Mouse (Mus musculus) embryonic facial prominence, embryonic 15.5 days (tissue): ENCODE measurements around the gene Dop1a. TPM values are rescaled to one million over a fixed set of nuclear protein-coding genes. Genes with fewer than 3 reads are reported as not detected.

Source experiments
- ATAC-seq: fragments of 200-750 bp; cut with Nextera tagmentation; 2 replicates; pipeline ENCODE4 v1.8.0; 2017; ENCODE audit warnings: low read depth, moderate TSS enrichment; ENCODE audit not compliant: insufficient number of reproducible peaks, low FRiP score, low TSS enrichment
- H3K27ac ChIP-seq: fragments of 300-500 bp; sonication (generic); replicated peaks from 2 replicates; pipeline ENCODE4 v1.5.1; 2015; ENCODE audit warnings: mild to moderate bottlenecking, inconsistent platforms
- H3K27me3 ChIP-seq: fragments of 300-500 bp; sonication (generic); 2 replicates; pipeline ENCODE4 v1.6.1; 2015; ENCODE audit warnings: inconsistent platforms
- H3K36me3 ChIP-seq: fragments of 300-500 bp; sonication (generic); 2 replicates; pipeline ENCODE4 v1.6.1; 2015; ENCODE audit warnings: mild to moderate bottlenecking, inconsistent platforms
- H3K4me1 ChIP-seq: fragments of 300-500 bp; sonication (generic); 2 replicates; pipeline ENCODE4 v1.6.1; 2015; ENCODE audit warnings: inconsistent platforms
- H3K4me2 ChIP-seq: fragments of 300-500 bp; sonication (generic); replicated peaks from 2 replicates; pipeline ENCODE4 v1.6.1; 2015; ENCODE audit warnings: mild to moderate bottlenecking, inconsistent platforms
- H3K4me3 ChIP-seq: fragments of 300-500 bp; sonication (generic); replicated peaks from 2 replicates; pipeline ENCODE4 v1.5.1; 2015; ENCODE audit warnings: mild to moderate bottlenecking, inconsistent platforms
- H3K9ac ChIP-seq: fragments of 300-500 bp; sonication (generic); 2 replicates; pipeline ENCODE4 v1.6.1; 2015; ENCODE audit warnings: inconsistent platforms
- H3K9me3 ChIP-seq: fragments of 300-500 bp; sonication (generic); replicated peaks from 2 replicates; pipeline ENCODE4 v1.6.1; 2016; ENCODE audit warnings: inconsistent platforms
- WGBS: fragments of 180-500 bp; shearing (Covaris S2); methylation state at CpG from one replicate; pipeline ENCODE4 v1.1.7; 2015; 5-methylcytosine and 5-hydroxymethylcytosine counted together
- polyA plus RNA-seq: library from polyadenylated mRNA; unstranded; fragments of >200 nt; fragmentation: Nextera tagmentation; extraction: Ambion mirVana; gene quantifications from 2 replicates; pipeline ENCODE4 v1.2.1, GENCODE M21; 2015

Gene Dop1a
- polyA plus RNA-seq, 1 experiment from 2014 or later, result 16.8 TPM

- no peak overlapping the region for H3K27ac ChIP-seq
- no peaks in the 10 kb centered on the region; the same call in 1 of the 2 replicates for H3K27me3 ChIP-seq
- peaks cover 3% of the 10 kb centered on the region for H3K4me1 ChIP-seq
- H3K4me3 ChIP-seq, result no peak overlapping the region
- 0 out of 2 replicates have a peak, but pooled peaks have one; percentile 27 for ATAC-seq
- H3K9ac ChIP-seq, result no peak overlapping the region
- peak overlapping the region; percentile 49; the same call in 1 of the 2 replicates for H3K4me2 ChIP-seq
- H3K36me3 ChIP-seq, result no peaks in the 10 kb centered on the region
- WGBS, result 29% methylated on average over 6 of the region's 6 CpGs
- no peaks in the 10 kb centered on the region for H3K9me3 ChIP-seq
These were observed 15.9 kb upstream of the Dop1a start for GRCm38 (mm10) chr9:86451094-86451493.

GRCm38 (mm10) chr9:86451617-86452016, 15.3 kb upstream of the Dop1a start:
- 1% methylated on average over 13 of the region's 13 CpGs for WGBS
- no peak overlapping the region for H3K9ac ChIP-seq
- 0 out of 2 replicates have a peak overlapping the region, but pooled peaks have one; percentile 21 for H3K4me3 ChIP-seq

GRCm38 (mm10) chr9:86453626-86454025, 13.3 kb upstream of the Dop1a start:
- H3K9ac ChIP-seq, result no peak overlapping the region
- no peak overlapping the region for H3K4me3 ChIP-seq
- H3K4me2 ChIP-seq, result no peak overlapping the region
- H3K27me3 ChIP-seq, result no peaks in the 10 kb centered on the region
- no peaks in the 10 kb centered on the region for H3K36me3 ChIP-seq
- no peaks in the 10 kb centered on the region for H3K9me3 ChIP-seq
- no peak overlapping the region for H3K27ac ChIP-seq
- no peak for ATAC-seq
- peaks cover 3% of the 10 kb centered on the region for H3K4me1 ChIP-seq
- WGBS, result 77% methylated on average over 3 of the region's 3 CpGs

More at GRCm38 (mm10) chr9:86451617-86452016, 15.3 kb upstream of the Dop1a start:
- H3K27ac ChIP-seq, result no peak overlapping the region
- no peaks in the 10 kb centered on the region for H3K9me3 ChIP-seq
- ATAC-seq, result peak; percentile 65; the same call in 1 of the 2 replicates
- peaks cover 3% of the 10 kb centered on the region for H3K4me1 ChIP-seq
- no peaks in the 10 kb centered on the region; the same call in 1 of the 2 replicates for H3K27me3 ChIP-seq
- peak overlapping the region; percentile 49 for H3K4me2 ChIP-seq
- no peaks in the 10 kb centered on the region for H3K36me3 ChIP-seq

GRCm38 (mm10) chr9:86464151-86465105, 2.5 kb upstream of the Dop1a start, which contains the start of gene Ube2cbp:
Gene Ube2cbp, minus strand, starts transcription at chr9:86464950.
- H3K27ac ChIP-seq, result peak within 1 kb of the TSS; percentile 81
- H3K9ac ChIP-seq, result peak within 1 kb of the TSS; percentile 57
- no peaks in the 10 kb centered on the region for H3K9me3 ChIP-seq
- H3K27me3 ChIP-seq, result 0 out of 2 replicates have a peak, but pooled peaks cover 3% of the 10 kb centered on the region
- H3K4me2 ChIP-seq, result peak within 1 kb of the TSS; percentile 66
- no peaks in the 10 kb centered on the region for H3K36me3 ChIP-seq
- H3K4me3 ChIP-seq, result peak within 1 kb of the TSS; percentile 78
- ATAC-seq, result peak; percentile 90
- 2% methylated on average over 70 of the region's 70 CpGs for WGBS
- H3K4me1 ChIP-seq, result peaks cover 16% of the 10 kb centered on the region

GRCm38 (mm10) chr9:86475956-86476355, 9.0 kb downstream of the Dop1a start:
- Histone ChIP-seq H3K9me3 (no peaks in the 10 kb centered on the region), H3K9ac (no peak overlapping the region), H3K4me2 (no peak overlapping the region), H3K27ac (no peak overlapping the region), H3K4me3 (no peak overlapping the region), H3K36me3 (no peaks in the 10 kb centered on the region), H3K4me1 (0 out of 2 replicates have a peak, but pooled peaks cover 5% of the 10 kb centered on the region), H3K27me3 (no peaks in the 10 kb centered on the region)
- WGBS, result 78% methylated on average over 4 of the region's 4 CpGs
- no peak for ATAC-seq

GRCm38 (mm10) chr9:86476763-86477162, 9.8 kb downstream of the Dop1a start:
- WGBS, result 66% methylated on average over 5 of the region's 5 CpGs
- Histone ChIP-seq H3K27me3 (no peaks in the 10 kb centered on the region), H3K4me2 (no peak overlapping the region), H3K9ac (no peak overlapping the region), H3K4me1 (0 out of 2 replicates have a peak, but pooled peaks cover 5% of the 10 kb centered on the region), H3K27ac (no peak overlapping the region), H3K36me3 (no peaks in the 10 kb centered on the region), H3K4me3 (no peak overlapping the region), H3K9me3 (no peaks in the 10 kb centered on the region)
- no peak for ATAC-seq

GRCm38 (mm10) chr9:86478414-86479093, 11.6 kb downstream of the Dop1a start:
- no peak overlapping the region for H3K4me2 ChIP-seq
- WGBS, result 82% methylated on average over 5 of the region's 5 CpGs
- 0 out of 2 replicates have a peak, but pooled peaks cover 5% of the 10 kb centered on the region for H3K4me1 ChIP-seq
- H3K9me3 ChIP-seq, result no peaks in the 10 kb centered on the region
- H3K4me3 ChIP-seq, result no peak overlapping the region
- no peak for ATAC-seq
- H3K9ac ChIP-seq, result no peak overlapping the region
- H3K27ac ChIP-seq, result no peak overlapping the region
- H3K36me3 ChIP-seq, result no peaks in the 10 kb centered on the region
- no peaks in the 10 kb centered on the region for H3K27me3 ChIP-seq

- Histone ChIP-seq H3K27me3 (no peaks in the 10 kb centered on the region), H3K4me1 (no peaks in the 10 kb centered on the region), H3K27ac (no peak overlapping the region), H3K4me3 (no peak overlapping the region), H3K9me3 (no peaks in the 10 kb centered on the region), H3K4me2 (no peak overlapping the region), H3K36me3 (no peaks in the 10 kb centered on the region), H3K9ac (no peak overlapping the region)
- no peak for ATAC-seq
- WGBS, result 86% methylated on average over 1 of the region's 1 CpGs
These were observed 15.3 kb downstream of the Dop1a start for GRCm38 (mm10) chr9:86482236-86482635.

- no peak for ATAC-seq
These were observed 24.8 kb downstream of the Dop1a start for GRCm38 (mm10) chr9:86491740-86492139.

GRCm38 (mm10) chr9:86496261-86496660, 29.3 kb downstream of the Dop1a start:
- 93% methylated on average over 4 of the region's 4 CpGs for WGBS
- peaks cover 29% of the 10 kb centered on the region for H3K36me3 ChIP-seq
- no peak for ATAC-seq
- no peak overlapping the region for H3K9ac ChIP-seq
- no peak overlapping the region for H3K27ac ChIP-seq
- H3K4me3 ChIP-seq, result no peak overlapping the region
- no peaks in the 10 kb centered on the region for H3K27me3 ChIP-seq
- H3K9me3 ChIP-seq, result no peaks in the 10 kb centered on the region
- no peaks in the 10 kb centered on the region for H3K4me1 ChIP-seq
- no peak overlapping the region for H3K4me2 ChIP-seq

More at GRCm38 (mm10) chr9:86491740-86492139, 24.8 kb downstream of the Dop1a start:
- H3K4me1 ChIP-seq, result no peaks in the 10 kb centered on the region
- no peaks in the 10 kb centered on the region for H3K27me3 ChIP-seq
- no peaks in the 10 kb centered on the region for H3K9me3 ChIP-seq
- H3K27ac ChIP-seq, result no peak overlapping the region
- H3K4me2 ChIP-seq, result no peak overlapping the region
- no peak overlapping the region for H3K9ac ChIP-seq
- H3K4me3 ChIP-seq, result no peak overlapping the region
- WGBS, result 93% methylated on average over 2 of the region's 2 CpGs
- peaks cover 30% of the 10 kb centered on the region for H3K36me3 ChIP-seq

GRCm38 (mm10) chr9:86499083-86499482, 32.1 kb downstream of the Dop1a start:
- Histone ChIP-seq H3K9ac (no peak overlapping the region), H3K27ac (no peak overlapping the region), H3K36me3 (peaks cover 18% of the 10 kb centered on the region), H3K4me3 (no peak overlapping the region), H3K27me3 (no peaks in the 10 kb centered on the region), H3K4me2 (no peak overlapping the region), H3K9me3 (no peaks in the 10 kb centered on the region), H3K4me1 (no peaks in the 10 kb centered on the region)
- no peak for ATAC-seq
- 96% methylated on average over 3 of the region's 3 CpGs for WGBS
